Mouse (Mus musculus) ES-E14 (cell line): ENCODE measurements around the gene Clcc1. TPM values are rescaled to one million over a fixed set of nuclear protein-coding genes. Genes with fewer than 3 reads are reported as not detected.
"Not testable (repeated sequence)": the region's sequence is repeated elsewhere in the genome, so short reads cannot be mapped to it uniquely, and the experiment has no call there.

Experiments used
- DNase-seq: peaks from one replicate; pipeline ENCODE4 v3.0.0-alpha.2; 2013; ENCODE audit warnings: low read depth, low spot score
- H3K27ac ChIP-seq: 2 replicates; pipeline ENCODE4 v1.5.1; 2012; ENCODE audit warnings: low read depth, mild to moderate bottlenecking, low read length, moderate library complexity, mixed read lengths; ENCODE audit not compliant: poor library complexity, insufficient read depth, severe bottlenecking
- H3K36me3 ChIP-seq: 2 replicates; pipeline ENCODE4 v1.6.1; 2012; ENCODE audit warnings: mild to moderate bottlenecking, low read length, moderate library complexity, mixed read lengths; ENCODE audit not compliant: control insufficient read depth, poor library complexity, insufficient read depth, severe bottlenecking
- H3K4me1 ChIP-seq, 2 experiments: fragments of 150-350 bp in 1 of 2; sonication (generic) in 1 of 2; 2 replicates each; pipeline ENCODE4 v1.6.1; 2012; ENCODE audit warnings: low read length in 2 of 2, mild to moderate bottlenecking in 1 of 2, mixed read lengths in 1 of 2; ENCODE audit not compliant: control insufficient read depth in 2 of 2, insufficient read depth in 2 of 2, poor library complexity in 1 of 2
- H3K4me3 ChIP-seq, 2 experiments: fragments of 150-350 bp in 1 of 2; sonication (generic) in 1 of 2; 2 replicates each; pipeline ENCODE4 v1.5.1; 2012; ENCODE audit warnings: low read length in 2 of 2, low read depth in 1 of 2, mild to moderate bottlenecking in 1 of 2, mixed read lengths in 1 of 2; ENCODE audit not compliant: insufficient read depth in 1 of 2, poor library complexity in 1 of 2, severe bottlenecking in 1 of 2
- H3K9ac ChIP-seq: 2 replicates; pipeline ENCODE4 v1.6.1; 2012; ENCODE audit warnings: low read depth, mild to moderate bottlenecking, low read length, mixed read lengths; ENCODE audit not compliant: poor library complexity, insufficient read depth, severe bottlenecking
- H3K9me3 ChIP-seq: fragments of 150-350 bp; sonication (generic); 2 replicates; pipeline ENCODE4 v1.6.1; 2012; ENCODE audit warnings: low read depth, mild to moderate bottlenecking, low read length; ENCODE audit not compliant: control insufficient read depth, insufficient read depth
- CHD2 ChIP-seq: IDR thresholded peaks from 2 replicates; pipeline ENCODE4 v1.6.1; 2014; ENCODE audit warnings: mild to moderate bottlenecking, low read depth, low read length, inconsistent platforms
- HCFC1 ChIP-seq: IDR thresholded peaks from 2 replicates; pipeline ENCODE4 v1.6.1; 2012; ENCODE audit warnings: low read length, inconsistent platforms, borderline replicate concordance; ENCODE audit not compliant: insufficient read depth
- MAFK ChIP-seq: IDR thresholded peaks from 2 replicates; pipeline ENCODE4 v1.6.1; 2014; ENCODE audit warnings: mild to moderate bottlenecking, low read depth, low read length, inconsistent platforms; ENCODE audit not compliant: insufficient read depth
- ZC3H11A ChIP-seq: IDR thresholded peaks from 2 replicates; pipeline ENCODE4 v1.6.1; 2012; ENCODE audit warnings: low read depth, mild to moderate bottlenecking, inconsistent platforms, low read length, borderline replicate concordance
- ZNF384 ChIP-seq: IDR thresholded peaks from 2 replicates; pipeline ENCODE4 v1.6.1; 2012; ENCODE audit warnings: low read depth, low read length, inconsistent platforms
- in situ Hi-C, 2 experiments: fragments of 600-800 bp; cut with MboI; formaldehyde crosslinking; loops; one replicate each; pipeline ENCODE4 v1.15.1; 2025; ENCODE audit warnings: low sequenced_read_pairs in 2 of 2, inconsistent platforms in 1 of 2; ENCODE audit not compliant: unreplicated experiment in 2 of 2
- total RNA-seq: library from RNA; depleted of rRNA; stranded (reverse); fragments of 300-350 nt; gene quantifications from 2 replicates; pipeline ENCODE4 v1.2.3, GENCODE M21; 2012

The Clcc1 gene
- total RNA-seq, 1 experiment, result 33.9 TPM

DNA sequence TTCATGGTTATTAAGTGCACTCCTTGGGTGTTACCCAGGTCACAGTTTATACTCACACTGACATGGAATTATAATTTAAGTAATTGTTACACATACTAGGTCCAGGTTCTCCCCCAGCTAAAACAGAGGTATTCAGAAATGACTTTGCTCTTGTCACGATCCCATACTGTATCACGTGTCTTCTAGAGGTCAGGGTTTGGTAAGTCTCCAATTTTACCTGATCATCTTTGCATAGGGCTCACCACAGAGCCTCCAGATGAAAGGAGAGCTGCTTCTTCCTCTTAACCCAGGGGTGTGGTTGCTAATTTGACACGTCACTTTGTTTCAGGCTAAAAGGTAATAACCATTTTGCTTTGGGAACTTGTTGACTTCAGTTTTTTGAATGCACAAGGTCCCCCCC is 8.9 kb upstream of the Clcc1 start:
- peaks cover 4% of the 10 kb centered on the region; the same call in 1 of the 2 replicates for H3K36me3 ChIP-seq
- no peak overlapping the region for H3K9ac ChIP-seq
- in situ Hi-C loops, result no loop called here
- peaks cover 0 to 20% of the 10 kb centered on the region in 2 experiments; a peak in 2 of 4 replicates for H3K4me1 ChIP-seq
- H3K4me3 ChIP-seq, result no peak overlapping the region
- no peak overlapping the region for H3K27ac ChIP-seq
- no peaks in the 10 kb centered on the region for H3K9me3 ChIP-seq
- no peak for TF ChIP-seq ZC3H11A
- TF ChIP-seq CHD2, result no peak
- TF ChIP-seq HCFC1, result no peak
- DNase-seq, result no peak

DNA sequence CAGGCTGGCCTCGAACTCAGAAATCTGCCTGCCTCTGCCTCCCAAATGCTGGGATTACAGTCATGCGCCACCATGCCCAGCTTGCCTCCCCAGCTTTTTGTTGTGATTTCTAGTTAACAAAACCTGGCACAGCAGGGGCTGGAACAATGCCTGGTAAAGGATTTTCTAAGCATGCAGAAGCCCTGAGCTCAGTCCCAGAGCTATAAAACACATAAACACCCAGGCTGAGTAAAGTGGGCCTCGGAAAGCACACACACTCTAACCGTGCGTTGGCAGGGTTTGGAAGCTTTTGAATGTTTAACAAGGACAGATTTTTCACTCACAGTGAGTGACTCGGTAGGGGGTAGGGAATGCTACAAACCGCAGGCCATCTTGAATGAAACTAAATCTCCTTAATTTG is 7.7 kb upstream of the Clcc1 start:
- no peak for TF ChIP-seq MAFK
- no peak for TF ChIP-seq HCFC1
- no peak for TF ChIP-seq ZNF384
- TF ChIP-seq ZC3H11A, result no peak
- no peak for TF ChIP-seq CHD2
- H3K36me3 ChIP-seq, result peaks cover 4% of the 10 kb centered on the region; the same call in 1 of the 2 replicates
- H3K4me1 ChIP-seq, result peaks cover 0 to 20% of the 10 kb centered on the region in 2 experiments; a peak in 2 of 4 replicates
- no peak overlapping the region for H3K27ac ChIP-seq
- in situ Hi-C loops, result no loop called here
- H3K4me3 ChIP-seq, result no peak overlapping the region
- no peak for DNase-seq
- H3K9me3 ChIP-seq, result no peaks in the 10 kb centered on the region
- no peak overlapping the region for H3K9ac ChIP-seq

DNA sequence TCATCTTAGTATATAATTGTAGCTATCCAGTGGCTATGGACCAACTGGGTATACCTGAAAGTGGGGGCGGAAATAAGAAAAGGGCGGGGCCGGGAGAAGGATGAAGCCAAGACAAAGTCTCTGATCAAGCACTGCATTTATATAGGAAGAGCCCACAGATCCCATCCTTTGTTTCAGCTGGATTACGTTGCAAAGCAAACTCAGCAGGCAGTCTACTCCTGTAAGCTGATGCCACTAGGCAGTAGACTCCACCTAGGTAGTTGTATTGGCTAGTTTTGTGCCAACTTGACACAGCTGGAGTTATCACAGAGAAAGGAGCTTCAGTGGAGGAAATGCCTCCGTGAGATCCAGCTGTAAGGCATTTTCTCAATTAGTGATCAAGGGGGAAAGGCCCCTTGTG is 6.0 kb upstream of the Clcc1 start:
- H3K4me3 ChIP-seq, in situ Hi-C loops, H3K9ac ChIP-seq, H3K36me3 ChIP-seq, DNase-seq, H3K27ac ChIP-seq, H3K9me3 ChIP-seq: not testable (repeated sequence)
- H3K4me1 ChIP-seq, result peaks cover 2 to 22% of the 10 kb centered on the region in 2 experiments; a peak in 2 of 4 replicates

DNA sequence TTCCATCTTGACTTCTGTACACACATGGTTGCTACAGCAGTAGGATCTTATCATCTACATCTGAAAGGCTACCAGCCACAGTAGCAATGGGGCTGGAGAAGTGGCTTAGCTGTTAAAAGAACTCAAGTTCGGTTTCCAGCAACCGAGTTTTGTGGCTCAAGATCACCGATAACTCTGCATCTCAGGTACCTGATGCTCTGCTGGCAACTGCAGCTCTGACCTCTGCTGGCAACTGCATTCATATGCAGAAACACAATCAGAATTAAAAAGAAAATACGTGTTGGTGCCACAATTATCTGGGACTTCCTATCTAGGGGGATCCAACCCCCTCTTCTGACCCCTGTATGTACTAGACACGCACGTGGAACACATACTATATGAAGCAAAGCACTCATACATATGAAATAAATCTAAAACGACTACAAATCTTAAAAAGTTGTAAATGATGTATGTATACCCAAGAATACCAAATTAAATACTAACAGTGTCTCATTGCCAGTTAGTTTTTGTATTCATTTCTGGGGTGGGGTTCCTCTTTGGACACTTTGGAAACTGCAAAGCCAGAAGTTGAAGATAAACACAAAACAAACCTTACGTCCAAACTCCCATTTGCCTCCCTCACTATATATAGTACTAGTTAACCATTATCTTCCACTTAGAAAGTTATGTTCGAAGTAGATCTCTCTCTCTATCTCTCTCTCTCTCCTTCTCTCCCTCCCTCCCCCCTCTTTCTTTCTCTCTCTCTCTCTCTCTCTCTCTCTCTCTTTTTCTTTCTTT is 659 bp upstream of the Clcc1 start:
- in situ Hi-C loops, result no loop called here
- H3K4me1 ChIP-seq, result peaks cover 4 to 5% of the 10 kb centered on the region in 2 experiments; a peak in 3 of 4 replicates
- TF ChIP-seq ZC3H11A, result no peak
- no peak for TF ChIP-seq CHD2
- no peak for TF ChIP-seq MAFK
- no peak for TF ChIP-seq HCFC1
- no peak for TF ChIP-seq ZNF384
- DNase-seq, result no peak
- H3K9me3 ChIP-seq, result no peaks in the 10 kb centered on the region
- H3K9ac ChIP-seq, result no peak overlapping the region
- peak overlapping the region in 1 of 2 experiments; percentile 85; a peak in 2 of 4 replicates for H3K4me3 ChIP-seq
- no peak overlapping the region for H3K27ac ChIP-seq
- no peaks in the 10 kb centered on the region for H3K36me3 ChIP-seq

DNA sequence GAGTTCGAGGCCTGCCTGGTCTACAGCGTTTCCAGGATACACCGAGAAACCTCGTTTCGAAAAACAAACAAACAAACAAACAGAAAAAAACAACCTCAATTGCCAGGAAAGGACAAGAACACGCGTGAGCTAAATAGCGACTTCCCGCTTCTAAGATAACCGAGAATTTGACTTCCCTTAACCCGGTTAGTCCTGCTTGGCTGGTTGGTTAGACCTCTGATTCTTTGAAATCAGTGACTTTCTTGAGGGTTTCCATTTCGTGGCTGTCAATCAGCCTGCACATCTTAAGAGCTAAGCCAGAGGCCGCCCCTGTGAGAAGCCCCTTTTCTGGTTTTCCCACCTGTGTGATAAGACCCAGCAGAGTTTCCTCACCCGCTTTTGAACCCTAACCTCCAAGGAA is 853 bp downstream of the Clcc1 start:
- DNase-seq, result no peak
- Histone ChIP-seq H3K9ac (peak overlapping the region; percentile 58; the same call in 1 of the 2 replicates), H3K4me3 (peak overlapping the region; percentile 84 to 85), H3K4me1 (peaks cover 4 to 5% of the 10 kb centered on the region in 2 experiments; a peak in 3 of 4 replicates), H3K36me3 (no peaks in the 10 kb centered on the region; the same call in 1 of the 2 replicates), H3K27ac (no peak overlapping the region), H3K9me3 (no peaks in the 10 kb centered on the region)
- TF ChIP-seq HCFC1 (no peak), CHD2 (no peak), ZC3H11A (no peak)
- in situ Hi-C loops, result no loop called here
